Mouse (Mus musculus): ENCODE measurements at regions not wholly inside any gene's neighbourhood (a gene's known extent, or its start where the extent isn't known, plus 50 kb on each side); places are given as distances from the start of the nearest gene placed in this dataset.

- no peak for TF ChIP-seq NRF1 (IDR thresholded peaks at IDR 0.05; ENCODE audit: insufficient read depth, low read depth, low read length, poor library complexity, severe bottlenecking)
- TF ChIP-seq MAX (IDR thresholded peaks at IDR 0.05; ENCODE audit: low read length): no peak
- TF ChIP-seq EP300 (IDR thresholded peaks at IDR 0.05; ENCODE audit: low read depth in 1 of 2, low read length in 2 of 2): no peak
- TF ChIP-seq UBTF (IDR thresholded peaks at IDR 0.05; ENCODE audit: borderline replicate concordance, insufficient read depth, low read depth, low read length): no peak
Observed at GRCm38 (mm10) chr2:161252761-161253160, 143.9 kb upstream of the Chd6 start.
